Mouse (Mus musculus): ENCODE data around the gene Dip2c.

The Dip2c gene

DNA sequence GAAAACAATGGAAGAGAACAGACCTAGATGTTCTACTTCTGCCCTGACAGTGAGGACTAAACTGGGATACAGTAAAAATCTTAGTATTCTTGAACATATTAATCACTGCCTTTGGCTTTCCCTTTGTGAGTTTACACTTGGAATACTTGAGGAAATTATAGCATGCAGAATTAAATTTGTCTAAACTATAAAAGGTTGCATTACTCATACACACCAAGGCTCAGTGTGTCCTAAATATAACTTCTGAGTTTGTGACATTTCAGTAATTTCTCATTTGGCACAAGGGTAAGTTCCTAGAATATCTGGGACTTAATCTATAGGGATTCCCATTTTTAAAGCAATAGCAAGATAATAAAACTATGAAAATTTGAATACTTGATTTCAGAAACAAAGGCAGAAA, 262.2 kb downstream of the Dip2c start:
- no peak for DNase-seq (ENCODE audit: low read depth, low spot score)

DNA sequence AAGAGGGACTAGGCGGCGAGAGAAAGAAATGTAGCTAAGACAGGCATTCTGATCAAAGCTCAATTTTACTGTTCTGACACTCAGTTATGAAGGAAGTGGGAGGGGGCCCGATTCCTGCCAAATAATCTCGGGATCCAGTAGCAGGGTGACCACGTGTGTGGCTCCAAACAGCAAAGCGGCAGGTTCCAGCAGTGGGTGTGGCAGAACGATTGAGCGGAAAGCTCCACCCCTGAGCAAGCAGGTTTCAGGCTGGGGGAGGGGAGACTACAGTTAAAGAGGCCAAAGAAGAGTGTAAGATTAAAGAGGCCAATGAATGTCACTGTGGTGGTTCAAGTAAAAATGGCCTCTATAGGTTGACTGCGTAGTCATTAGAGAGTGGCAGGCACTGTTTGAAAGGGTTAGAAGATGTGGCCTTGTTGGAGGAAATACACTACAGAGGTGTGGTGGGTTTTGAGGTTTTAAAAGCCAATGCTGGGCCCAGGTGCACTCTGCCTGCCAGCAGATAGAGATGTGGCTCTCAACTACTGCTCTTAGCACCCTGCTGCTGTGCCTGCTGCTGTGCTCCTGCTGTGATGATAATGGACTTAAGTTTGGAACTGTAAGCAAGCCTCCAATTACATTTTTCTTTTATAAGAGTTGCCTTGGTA, 271.5 kb downstream of the Dip2c start:
- DNase-seq (ENCODE audit: low read depth, low spot score), result peak; percentile 69

DNA sequence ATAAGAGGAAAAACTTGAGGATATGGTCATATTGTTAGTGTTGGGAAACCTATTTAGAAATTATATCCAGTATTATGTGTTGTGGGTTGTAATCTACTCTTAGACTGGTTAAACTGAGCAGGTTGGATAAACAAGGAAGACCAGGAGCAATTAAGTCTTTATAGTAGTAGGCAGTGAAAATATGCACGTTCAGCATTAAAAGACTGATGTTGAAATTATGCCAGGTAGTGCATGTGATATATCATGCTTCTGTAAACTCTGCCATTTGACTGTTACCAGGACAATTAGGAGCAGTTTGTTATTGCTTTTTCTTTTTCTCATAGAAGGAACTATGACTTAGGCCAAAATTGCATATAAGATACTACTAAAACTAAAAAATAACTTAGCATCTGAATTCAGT, 285.8 kb downstream of the Dip2c start:
- DNase-seq (ENCODE audit: low read depth, low spot score), result no peak

DNA sequence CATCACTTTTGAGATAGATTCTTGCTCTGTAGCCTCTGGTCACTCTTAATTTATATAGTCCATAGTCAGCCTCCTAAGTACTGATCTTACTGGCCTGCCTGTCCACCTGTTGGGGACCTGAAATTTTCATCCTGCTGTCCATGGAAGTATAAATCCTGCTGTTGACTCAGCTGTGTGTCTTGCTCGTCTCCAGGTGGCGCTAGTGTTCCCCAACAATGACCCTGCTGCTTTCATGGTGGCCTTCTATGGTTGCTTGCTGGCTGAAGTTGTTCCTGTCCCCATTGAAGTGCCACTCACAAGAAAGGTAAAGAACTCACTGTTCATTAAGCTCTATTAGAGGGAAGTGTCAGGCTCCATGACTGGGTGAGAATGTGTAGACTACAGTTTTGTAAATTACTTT, 286.6 kb downstream of the Dip2c start:
- peak; percentile 72 for DNase-seq (ENCODE audit: low read depth, low spot score)

DNA sequence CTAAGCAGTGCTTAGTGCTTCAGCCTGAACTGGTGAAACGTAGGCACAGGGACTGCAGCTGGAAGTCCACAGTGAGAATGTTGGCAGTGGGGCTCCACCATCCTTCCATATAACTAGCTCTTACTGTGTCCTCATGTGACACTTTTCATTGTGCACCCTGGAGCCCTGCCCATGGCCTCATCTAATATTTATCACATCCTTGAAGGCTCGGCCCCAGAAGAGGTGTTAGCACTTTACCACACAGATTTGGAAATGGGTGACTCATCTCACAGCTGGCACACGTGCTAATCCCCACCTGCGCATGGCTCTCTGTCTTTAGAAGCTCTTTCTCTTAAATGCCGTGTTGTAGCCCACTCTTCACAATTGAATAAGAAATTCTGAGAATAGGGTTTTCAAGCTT, 292.5 kb downstream of the Dip2c start:
- no peak for DNase-seq (ENCODE audit: low read depth, low spot score)

DNA sequence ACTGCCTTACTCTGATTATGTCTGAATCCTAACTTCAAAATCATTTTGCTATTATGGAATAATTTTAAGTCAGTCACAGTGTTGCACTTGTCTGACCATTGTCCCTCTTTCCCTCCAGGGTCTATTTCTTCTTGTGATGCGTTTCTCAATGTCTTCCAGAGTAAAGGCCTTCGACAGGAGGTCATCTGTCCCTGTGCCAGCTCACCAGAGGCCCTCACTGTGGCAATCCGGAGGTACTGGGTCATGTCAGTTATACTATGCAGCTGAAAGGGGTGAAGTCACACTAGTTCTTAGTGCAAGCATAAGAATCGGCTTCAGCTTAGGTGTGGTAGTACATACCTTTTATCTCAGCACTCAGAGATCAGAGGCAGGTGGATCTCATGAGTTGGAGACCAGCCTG, 300.4 kb downstream of the Dip2c start:
- DNase-seq (ENCODE audit: low read depth, low spot score), result no peak

DNA sequence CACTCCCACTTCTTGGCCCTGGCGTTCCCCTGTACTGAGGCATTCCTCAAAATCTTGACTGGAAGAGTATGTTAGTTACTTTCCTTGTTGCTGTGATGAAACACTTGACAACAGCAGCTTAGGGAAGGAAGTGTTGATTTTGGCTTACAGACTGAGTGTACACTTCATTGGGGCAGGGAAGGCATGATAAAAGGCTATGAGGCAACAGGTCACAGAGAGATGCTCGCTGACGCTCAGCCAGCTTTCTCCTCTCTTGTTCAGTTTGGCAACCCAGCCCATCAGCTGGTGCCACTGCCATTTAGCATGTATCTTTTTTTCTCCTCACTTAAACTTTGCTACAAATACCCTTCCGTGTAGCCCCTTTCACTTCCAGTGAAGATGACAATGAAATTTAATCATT, 302.1 kb downstream of the Dip2c start:
- DNase-seq (ENCODE audit: low read depth, low spot score), result no peak

DNA sequence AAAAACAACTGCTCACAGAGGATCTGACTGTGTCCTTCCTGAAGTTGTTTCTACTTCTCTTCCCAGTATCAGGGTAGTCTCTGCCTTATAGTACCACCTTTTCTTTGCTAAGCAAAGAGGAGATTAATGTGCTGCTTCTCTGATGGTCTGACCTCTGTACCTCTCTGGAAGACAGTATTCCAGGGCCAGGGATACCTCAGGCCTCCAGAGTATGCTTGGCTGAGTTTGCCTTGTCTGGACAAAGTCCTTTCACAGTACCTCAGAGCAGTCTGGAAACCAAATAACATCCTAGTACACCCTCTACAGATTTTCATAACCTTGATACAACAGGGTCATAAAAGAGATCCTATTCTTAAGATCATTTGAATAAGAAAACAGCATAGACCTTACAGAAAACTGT, 305.5 kb downstream of the Dip2c start:
- DNase-seq (ENCODE audit: low read depth, low spot score), result no peak

DNA sequence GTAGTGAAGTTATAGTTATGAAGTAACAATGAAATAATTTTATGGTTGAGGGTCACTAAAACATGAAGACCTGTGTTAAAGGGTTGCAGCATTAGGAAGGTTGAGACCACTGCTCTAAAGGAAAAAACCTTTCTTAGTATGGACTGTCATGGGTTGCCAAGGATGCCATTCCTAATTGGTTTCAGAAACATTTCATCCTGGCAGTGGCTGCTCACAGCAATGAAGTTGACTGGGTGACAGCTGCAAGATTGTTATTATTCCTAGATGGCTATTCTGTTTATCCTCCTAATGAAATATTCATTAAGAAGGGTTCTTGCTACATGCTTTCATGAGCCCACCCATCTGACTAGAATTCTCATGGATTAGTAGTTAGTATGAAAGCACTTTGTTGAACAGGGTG, 307.3 kb downstream of the Dip2c start:
- no peak for DNase-seq (ENCODE audit: low read depth, low spot score)

DNA sequence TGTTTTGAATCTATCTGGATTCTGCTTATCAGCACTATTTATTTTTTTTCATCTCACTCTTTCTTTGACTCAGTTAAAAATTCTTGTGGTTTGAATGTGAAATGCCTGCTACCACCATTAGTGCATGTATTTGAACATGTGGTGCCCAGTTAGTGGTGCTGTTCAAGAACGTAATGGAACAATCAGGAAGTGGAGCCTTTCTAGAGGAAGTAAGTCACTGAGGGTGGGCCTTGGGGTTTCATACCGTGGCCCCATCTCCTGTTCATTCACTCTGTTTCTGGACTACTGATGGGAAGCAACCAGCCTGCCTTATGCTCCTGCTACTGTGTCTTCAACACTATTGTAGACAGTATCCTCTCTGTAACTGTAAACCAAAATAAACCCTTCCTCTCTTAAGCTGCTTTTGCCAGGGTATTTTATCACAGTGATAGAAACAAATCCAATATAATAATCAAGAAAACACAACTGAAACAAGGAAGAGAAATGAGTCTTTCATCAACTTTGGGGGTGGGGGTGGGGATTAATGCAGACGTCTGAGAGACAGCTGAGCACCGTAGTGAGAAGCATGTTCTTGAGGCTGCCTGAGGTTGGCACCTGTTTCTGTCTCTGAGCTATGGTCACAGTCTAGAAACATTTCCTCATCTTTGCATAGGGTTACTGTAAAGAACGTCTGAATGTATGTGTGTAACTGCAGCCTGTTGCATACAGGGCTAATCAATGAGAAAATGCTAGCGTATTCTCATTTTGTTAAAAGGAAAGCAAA, 323.2 kb downstream of the Dip2c start:
- DNase-seq (ENCODE audit: low read depth, low spot score), result no peak

DNA sequence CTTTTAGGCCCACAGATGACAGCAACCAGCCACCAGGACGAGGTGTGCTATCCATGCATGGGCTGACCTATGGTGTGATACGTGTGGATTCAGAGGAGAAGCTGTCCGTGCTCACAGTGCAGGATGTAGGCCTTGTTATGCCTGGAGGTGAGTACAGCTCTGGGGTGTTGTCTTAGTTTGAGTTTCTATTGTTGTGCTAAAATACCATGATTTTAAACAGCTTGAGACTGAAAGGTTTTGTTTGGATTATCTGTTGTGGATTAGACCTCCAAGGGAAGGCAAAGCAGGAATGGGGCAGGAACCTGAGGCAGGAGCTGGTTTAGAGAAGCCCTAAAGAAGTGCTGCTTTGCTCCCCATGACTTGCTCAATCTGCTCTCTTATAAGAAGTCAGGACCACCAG, 325.0 kb downstream of the Dip2c start:
- peak; percentile 76 for DNase-seq (ENCODE audit: low read depth, low spot score)

DNA sequence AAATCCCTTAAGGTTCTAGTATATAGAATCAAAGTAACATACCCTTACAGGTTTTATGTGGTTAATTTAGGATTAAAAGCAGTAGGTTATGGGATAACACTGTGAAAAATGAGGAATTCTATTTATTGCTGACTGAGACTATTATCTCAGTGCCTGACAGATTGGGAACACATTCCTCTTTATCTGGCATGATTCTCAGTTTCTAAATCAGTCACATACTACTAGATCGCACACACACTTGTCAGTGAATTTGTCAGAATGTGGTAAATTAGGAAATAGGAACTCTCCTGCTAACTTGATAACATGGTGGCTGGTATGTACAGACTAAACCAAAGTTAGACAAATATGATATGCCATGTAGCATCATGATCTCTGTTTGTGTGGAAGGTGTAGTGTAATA, 334.9 kb downstream of the Dip2c start:
- no peak for DNase-seq (ENCODE audit: low read depth, low spot score)

DNA sequence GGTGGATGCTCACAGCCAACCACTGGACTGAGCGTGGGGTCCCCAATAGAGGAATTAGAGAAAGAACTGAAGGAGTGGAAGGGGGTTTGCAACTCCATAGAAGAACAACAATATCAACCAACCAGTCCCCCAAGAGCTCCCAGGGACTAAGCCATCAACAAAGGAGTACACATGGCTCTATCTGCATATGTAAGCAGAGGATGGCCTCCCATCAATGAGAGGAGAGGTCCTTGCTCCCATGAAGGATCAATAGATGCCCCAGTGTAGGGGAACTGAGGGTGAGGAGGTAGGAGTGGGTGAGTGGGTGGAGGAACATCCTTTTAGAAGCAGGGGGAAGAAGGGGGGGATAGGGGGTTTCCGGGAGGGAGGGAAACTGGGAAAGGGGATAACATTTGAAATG, 356.4 kb downstream of the Dip2c start:
- DNase-seq (ENCODE audit: low read depth, low spot score), result peak; percentile 28

DNA sequence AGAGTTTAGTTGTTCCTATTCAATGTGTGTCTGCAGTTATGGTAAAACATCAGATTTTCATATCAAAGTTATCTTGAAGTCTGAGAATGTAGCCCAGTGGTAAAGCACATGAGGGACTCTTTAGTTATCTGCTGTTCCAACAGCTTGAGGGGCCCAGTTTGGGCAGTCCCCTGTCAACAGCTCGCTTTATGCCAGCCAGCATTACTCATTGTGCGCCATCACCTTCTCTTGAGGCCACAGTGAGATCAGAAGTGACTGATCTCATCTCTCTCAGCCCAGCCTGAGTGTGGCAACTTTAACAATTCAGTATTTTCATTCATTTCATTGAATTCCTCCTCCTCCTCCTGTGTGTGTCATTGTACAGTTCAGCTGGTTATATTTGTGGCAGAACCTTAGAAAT, 359.6 kb downstream of the Dip2c start:
- DNase-seq (ENCODE audit: low read depth, low spot score), result no peak

DNA sequence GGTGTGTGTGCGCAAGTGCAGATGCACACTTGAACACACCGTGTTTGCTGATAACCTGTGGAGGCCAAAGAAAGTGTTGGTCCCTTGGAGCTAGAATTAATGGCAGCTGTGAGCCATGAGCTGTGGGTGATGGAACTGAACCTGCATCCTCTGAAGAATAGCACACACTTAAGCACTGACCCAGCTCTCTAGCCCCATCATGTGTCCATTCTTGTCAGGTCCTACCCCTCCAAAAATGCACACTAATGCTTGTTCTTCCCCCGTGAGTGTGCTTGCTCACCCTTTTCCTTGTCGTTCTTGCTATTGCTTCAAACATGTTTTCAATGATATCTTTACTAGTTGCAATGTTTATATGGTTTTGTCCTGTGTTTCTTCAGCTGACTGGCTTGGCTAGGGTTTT, 360.2 kb downstream of the Dip2c start:
- DNase-seq (ENCODE audit: low read depth, low spot score), result peak; percentile 62

DNA sequence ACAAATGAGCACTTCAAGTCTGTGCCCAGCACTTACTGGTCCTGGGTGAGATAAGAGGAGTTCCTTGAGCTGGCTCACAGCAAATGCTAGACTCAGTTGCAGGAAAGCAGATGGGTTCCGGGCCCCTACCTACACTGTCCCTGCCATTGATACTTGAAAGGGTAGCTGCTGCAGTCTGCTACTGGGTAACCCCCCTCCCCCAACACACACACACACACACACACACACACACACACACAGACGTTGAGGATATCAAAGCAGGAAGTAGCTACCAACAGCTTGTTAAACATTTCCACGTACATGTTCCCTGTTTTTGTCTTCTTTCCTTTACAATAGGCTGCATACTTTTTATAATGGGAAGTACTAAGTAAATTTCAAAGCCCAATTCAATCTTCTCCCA, 361.6 kb downstream of the Dip2c start:
- DNase-seq (ENCODE audit: low read depth, low spot score), result no peak

DNA sequence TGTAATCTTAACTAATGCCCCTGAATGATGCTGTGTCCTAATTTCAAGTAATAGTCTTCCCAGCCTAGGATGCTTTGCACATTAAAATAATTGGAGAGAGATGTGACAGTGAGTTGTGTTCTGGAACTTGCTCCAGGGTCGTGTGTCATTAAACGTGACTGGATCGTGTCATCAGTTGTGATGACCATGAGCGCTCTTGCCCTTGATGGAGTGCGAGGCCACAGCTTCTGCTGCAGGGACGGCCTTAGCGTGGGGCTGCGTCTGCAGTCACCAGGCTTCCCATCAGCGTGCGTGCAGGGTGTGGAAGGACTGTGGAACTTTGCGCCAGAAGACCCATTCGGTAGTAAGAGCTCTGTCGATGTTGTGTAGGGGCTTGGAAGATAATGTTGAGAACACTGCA, 372.4 kb downstream of the Dip2c start:
- no peak for DNase-seq (ENCODE audit: low read depth, low spot score)

DNA sequence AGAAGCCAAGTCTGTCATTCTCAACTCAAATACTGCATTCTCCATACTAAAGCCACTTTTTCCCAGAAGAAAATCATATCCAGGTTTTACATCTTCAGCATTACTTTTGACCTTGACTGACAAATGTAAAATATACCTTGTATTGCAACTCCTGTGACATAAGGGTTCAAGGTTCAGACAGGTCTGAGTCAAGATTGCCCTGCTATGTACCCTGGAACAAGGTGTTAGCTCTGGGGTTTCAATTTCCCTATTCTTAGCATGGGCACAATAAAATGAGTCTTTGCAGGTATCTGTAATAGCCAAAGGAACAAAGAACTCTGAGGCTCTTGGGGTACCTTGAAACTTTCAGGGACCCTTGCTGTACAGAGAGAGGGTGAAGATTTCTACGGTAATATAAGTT, 373.6 kb downstream of the Dip2c start:
- no peak for DNase-seq (ENCODE audit: low read depth, low spot score)

DNA sequence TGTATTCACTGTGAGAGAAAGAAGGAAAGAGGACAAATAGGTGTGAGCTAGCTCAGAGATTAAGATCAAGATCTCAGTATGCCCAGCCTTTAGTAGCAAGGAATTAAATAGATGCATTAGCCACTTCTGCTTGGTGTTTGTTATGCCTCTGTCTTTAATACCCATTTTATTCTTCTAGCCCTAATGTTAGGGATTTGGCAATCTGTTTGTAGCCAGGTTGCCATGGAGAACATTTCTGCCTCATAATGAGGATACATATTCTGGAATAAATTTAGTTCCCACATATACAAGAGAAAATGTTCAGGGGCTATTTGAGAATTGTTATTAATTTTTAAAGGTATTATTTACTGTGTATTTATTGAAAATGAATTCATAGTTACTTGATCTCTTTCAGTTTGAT, 374.3 kb downstream of the Dip2c start:
- no peak for DNase-seq (ENCODE audit: low read depth, low spot score)

DNA sequence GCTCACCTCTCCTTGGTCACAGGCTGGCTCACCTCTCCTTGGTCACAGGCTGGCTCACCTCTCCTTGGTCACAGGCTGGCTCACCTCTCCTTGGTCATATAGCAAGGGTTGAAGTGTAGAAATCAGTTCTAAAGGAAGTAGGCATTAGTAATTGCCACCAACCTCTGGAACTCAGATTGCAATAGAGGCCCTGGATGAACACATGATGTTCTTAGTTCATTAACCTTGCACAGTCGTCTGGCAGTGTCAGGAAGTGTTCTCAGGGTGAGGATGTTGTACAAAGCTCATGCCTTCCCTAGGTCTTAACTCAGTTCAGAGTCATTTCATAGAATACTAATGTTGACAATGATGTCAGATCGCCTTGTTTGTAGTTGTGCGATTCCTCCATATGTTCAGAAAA, 376.7 kb downstream of the Dip2c start:
- DNase-seq (ENCODE audit: low read depth, low spot score), result no peak

DNA sequence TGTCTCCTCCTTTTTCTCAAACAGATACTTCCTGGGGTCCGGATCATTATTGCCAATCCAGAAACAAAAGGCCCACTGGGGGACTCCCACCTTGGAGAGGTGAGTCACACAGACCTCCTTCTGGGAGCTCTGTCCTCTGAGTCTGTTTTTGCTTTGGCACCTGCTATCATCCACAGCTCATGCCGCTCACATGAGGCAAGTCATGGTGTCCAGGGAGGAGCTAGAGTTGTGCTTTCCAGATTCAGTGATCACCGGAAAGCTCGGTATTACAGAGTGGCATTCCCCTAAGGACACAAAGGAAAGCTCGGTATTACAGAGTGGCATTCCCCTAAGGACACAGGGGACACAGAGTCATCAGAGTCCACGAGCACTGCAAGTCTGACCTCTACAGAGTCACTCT, 380.3 kb downstream of the Dip2c start:
- DNase-seq (ENCODE audit: low read depth, low spot score), result no peak

DNA sequence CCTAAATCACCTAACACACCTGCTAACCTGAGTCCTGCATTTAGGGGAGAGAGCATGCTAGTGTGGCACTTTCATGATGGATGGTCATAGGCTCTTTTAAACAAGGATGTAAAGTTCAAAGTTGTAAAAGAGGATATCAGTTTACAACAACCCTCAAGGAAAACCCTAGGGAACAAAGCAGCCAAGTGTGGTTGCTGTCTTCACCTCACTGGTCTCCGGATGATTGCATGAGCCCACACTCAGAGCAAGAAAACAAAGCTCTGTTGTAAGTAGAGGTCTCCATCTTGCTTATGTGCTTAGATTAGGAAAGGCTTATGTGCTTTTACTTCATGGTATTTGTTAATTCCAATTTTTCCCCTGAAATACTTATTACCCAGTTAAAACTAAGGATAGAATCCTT, 384.4 kb downstream of the Dip2c start:
- no peak for DNase-seq (ENCODE audit: low read depth, low spot score)

DNA sequence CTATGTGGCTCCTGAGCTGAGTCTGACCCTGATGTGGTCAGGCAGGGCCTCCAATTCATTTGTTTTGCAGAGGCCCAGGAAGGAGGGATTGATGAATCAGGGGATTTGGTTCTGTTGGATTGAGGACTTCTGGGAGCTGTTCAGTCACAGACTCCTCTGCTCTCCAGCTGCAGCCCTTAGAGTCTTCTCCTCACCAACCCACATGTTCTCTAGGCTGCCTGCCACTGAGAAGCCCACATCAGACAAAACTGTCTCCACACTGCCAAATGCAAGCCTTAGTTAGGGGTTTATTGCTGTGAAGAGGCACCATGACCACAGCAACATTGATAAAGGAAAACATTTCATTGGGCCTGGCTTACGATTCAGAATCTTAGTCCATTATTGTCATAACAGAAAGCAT, 387.3 kb downstream of the Dip2c start:
- no peak for DNase-seq (ENCODE audit: low read depth, low spot score)

Measured in R1 (cell line).